Mouse (Mus musculus): ENCODE results near the gene Ggcx.
"Not testable (repeated sequence)": the region's sequence is repeated elsewhere in the genome, so short reads cannot be mapped to it uniquely, and the experiment has no call there.

Ggcx gene

GRCm38 (mm10) chr6:72460036-72460801 is 46.1 kb downstream of the Ggcx start:
- in situ Hi-C loops (cut with MseI, MboI), result no loop called here

DNA sequence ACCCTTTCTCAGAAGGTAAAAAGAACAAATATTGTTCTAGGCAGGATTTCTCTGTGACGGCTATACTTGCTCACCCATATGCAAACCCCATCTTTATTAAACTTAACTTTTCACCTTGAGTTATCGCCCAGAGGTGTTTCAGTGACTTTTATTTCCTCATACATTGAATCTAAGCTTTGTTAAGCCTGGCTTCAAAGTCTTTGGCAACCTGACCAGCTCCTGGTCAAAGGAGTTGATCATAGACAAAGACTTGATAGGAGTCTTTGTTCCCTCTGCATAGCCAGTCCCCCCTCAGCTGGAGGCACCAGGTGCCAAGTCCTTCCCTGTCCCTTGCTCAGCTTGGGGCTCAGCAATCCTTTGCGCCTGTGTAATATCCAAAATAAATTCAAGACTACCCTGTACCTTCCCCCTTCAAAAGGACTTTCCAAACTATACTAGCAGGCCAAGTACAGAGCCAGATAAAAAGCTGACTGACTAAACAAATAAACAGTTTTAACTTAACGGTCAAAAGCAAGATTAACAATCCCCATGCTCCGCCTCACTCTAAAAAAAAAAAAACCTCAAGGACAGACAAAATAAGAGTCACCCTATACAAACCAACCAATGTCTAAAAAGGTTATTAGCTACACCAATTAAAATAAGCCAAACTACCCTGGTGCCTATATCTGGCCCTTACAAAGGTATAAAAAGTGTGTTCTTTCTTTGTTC is 48.6 kb downstream of the Ggcx start:
- in situ Hi-C loops (cut with MseI, MboI), result not testable (repeated sequence)

DNA sequence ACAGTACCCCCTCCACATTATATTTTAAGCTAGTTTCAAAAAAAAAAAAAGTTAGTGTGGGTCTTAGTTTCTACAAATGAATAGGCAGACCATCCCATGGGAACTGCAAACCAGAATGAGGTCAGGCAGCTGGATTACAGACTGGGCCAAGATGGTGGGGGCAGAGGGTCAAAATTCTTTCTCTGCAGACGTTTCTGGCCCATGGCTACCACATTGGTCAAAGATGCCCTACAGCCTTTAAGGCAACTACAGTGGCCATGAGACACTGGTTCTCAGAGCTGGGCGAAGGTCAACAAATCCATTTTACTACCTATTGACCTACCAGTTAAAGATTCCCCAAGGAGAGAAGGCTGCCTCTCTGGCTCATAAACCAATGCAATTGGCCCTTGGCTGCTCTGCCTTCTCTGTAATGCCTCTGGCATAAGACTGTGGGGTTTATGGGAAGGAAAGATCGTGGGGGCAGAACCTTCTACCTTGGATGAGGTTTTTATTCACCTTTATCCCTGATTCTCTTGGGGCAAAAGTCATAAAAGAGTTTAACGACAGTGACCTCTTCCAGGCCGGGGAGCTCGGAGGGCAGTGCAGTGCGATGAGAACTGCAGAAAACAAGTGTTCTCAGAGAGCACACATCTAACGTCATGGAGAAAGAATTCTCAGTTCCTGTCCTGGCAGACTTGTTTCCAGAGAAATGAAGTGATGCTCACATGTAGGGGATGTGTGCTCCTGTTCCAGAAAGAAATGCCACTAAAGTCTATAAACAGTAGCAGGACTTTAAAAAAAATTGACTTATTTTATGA is 51.5 kb downstream of the Ggcx start:
- in situ Hi-C loops (cut with MseI, MboI), result no loop called here

DNA sequence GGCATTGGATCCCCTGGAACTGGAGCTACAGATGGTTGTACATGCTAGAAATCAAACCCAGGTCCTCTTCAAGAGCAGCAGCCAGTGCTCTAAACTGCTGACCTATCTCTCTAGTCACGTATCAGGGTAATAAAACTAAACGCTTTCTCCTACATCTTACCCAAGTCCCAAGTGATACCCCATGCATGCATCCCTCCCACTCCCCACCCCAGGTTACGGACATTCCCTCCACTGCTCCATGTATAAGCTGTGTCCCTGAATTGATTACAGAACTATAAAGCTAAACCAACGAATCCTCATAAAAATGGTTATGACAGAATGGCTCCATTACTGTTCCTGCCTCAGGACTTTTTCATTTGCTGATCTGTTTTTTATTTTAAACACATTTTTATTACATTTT is 52.1 kb downstream of the Ggcx start:
- in situ Hi-C loops (cut with MseI, MboI), result no loop called here

DNA sequence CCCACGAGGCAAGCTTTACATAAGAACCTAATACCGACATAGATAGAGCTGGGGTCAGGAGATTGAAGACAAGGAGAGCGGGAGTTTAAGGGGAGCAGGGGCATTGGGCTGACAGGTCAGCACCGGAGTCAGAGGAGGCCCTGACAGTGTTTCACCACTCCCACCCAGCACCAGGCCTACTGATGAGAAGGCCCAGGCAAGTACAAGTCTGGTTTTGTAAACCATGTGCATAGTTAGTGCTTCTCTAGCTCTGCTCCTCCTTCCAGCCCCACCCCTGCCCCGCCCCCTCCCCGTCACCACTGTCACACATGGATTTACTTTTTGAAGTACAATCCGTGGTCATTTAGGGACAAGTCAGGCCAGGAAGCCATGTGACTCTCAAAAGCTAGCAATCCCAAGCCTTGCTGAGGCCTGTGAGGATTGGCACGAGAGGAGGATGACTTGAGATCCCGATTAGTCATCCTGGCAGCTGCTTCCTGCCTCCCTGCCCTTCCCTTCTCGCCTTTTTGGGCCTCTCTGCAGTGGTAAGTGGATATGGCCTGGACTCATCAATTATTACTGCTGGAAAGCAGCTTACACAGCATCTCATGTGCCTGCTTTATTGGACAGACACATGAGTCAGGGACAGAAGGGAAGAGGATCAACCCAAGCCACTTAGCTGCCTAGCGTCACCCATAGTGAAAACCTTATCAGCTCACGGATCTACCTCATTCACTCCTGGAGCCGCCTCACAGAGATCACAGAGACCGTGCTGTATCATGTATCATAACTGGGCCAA is 59.3 kb downstream of the Ggcx start:
- in situ Hi-C loops (cut with MseI, MboI), result no loop called here

DNA sequence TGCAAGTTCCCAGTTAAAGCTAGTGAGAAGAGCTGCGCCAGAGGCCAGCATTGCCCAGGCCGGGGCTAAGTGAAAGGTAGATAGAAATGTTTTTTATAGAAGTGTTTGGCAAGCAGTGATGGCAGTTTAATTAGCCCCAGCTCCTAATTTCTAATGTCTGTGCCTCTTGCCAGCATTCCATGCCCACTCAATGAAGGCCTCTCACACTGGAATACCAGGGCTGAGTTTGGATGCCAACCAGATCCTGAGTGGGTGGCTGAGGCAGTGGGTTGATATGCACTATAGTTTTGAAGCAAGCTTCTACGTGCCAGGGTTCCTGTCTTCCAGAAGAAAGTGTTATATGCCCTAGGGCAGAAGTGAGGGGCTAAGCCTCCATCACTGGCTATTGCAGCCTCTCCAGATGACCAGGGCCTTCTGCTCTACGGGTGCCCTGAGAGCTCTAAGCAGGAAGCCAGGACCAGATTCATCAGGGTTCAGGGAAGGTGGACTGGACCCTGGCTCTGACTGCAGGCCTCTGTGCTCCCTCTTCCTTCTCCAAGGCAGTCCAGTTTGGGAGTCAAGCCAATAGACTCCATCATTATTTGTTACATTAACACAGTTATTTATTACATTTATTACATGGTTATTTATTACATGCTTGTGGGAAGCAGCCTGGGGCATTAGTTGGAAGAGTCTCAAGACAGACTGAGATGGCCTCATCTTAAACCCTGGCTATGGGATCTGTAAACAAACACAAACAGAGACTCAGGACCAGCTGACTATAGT is 61.3 kb downstream of the Ggcx start:
- in situ Hi-C loops (cut with MseI, MboI), result no loop called here

DNA sequence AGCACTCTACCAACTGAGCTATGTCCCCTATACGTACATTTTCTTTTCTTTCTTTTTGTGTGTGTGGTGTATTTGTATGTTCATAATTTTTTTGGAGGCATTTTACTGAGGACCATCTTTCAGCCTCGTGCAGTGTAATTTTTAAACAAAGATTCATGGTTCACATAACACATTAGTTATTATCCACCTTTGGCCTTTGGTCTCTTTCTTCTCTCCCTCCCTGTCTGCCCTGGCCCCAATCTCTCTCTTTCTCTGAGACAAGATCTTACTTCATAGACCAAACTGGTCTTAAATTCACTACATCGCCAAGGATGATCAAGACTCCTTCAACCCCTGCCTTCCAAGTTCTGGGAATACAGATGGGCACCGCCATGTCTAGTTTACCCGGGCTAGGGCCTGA is 62.7 kb downstream of the Ggcx start:
- in situ Hi-C loops (cut with MseI, MboI), result no loop called here

GRCm38 (mm10) chr6:72477621-72478020 is 63.5 kb downstream of the Ggcx start:
- in situ Hi-C loops (cut with MseI, MboI), result no loop called here

GRCm38 (mm10) chr6:72478691-72479090 is 64.6 kb downstream of the Ggcx start:
- in situ Hi-C loops (cut with MseI, MboI), result not testable (repeated sequence)

GRCm38 (mm10) chr6:72479645-72480421 is 65.7 kb downstream of the Ggcx start:
- in situ Hi-C loops (cut with MseI, MboI), result no loop called here

DNA sequence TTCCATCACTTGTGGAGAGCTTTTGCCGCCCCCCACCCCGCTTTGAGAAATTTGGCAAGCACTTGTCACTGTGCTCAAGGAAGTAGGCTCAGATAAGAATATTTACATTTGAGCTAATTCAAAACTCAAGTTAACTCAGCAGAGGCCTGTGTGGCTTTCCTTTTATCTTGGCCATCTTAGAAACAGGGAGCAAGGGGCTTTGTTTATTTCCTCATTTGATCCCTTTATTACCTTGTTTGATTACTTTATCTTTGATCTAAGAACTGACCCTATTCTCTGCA is 66.3 kb downstream of the Ggcx start:
- in situ Hi-C loops (cut with MseI, MboI), result no loop called here
